Mouse (Mus musculus): ENCODE measurements at regions not wholly inside any gene's neighbourhood (a gene's known extent, or its start where the extent isn't known, plus 50 kb on each side); places are given as distances from the start of the nearest gene placed in this dataset.

DNA sequence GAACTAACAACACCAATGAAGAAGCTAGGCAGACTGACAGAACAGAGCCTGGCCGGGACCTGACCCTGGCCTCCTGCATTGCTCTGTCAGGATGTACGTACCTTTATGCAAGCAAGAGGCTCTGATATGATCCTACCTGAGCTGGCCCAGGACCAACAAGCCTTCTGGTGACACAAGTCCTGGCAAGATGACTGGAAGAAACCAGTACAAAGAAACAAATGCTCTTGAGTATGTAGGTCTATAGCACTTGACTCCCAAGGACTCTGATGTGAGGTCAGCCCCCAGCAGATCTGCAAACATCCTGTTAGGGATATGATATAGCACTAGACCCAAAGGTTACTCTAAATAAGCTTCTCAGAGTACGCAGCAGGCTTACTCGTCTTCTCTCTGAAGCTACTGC lies 144.7 kb upstream of the Dyrk2 start:
- peak; percentile 29 for DNase-seq

- DNase-seq, result no peak
Observed at GRCm38 (mm10) chr10:119013758-119014157, 143.7 kb upstream of the Dyrk2 start.

- DNase-seq, result no peak
Observed at GRCm38 (mm10) chr10:119011511-119011910, 141.5 kb upstream of the Dyrk2 start.

GRCm38 (mm10) chr10:119010884-119011283 lies 140.9 kb upstream of the Dyrk2 start:
- DNase-seq, result peak; percentile 74

- DNase-seq, result no peak
Observed at GRCm38 (mm10) chr10:119006866-119007575, 137.0 kb upstream of the Dyrk2 start.

DNA sequence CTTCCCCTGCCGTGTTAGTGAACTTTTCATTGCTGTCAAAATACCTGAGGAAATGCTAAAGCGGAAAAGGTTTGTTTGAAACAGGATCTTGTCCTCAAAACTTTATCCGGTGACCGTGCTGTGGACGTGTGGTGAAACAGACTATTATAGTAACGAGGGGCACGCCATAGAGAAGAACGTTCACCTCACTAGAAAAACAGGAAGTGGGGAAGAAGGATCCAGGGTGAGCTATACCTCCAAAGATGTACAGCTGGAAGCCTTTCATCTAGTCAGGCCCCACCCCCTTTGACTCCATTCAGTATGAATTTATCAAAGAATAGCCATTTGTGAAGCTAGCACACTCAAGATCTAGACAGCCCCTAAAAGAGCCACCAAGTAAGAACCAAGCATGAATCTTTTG lies 135.5 kb upstream of the Dyrk2 start:
- no peak for DNase-seq

- no peak for DNase-seq
Observed at GRCm38 (mm10) chr10:119004426-119004825, 134.4 kb upstream of the Dyrk2 start.

DNA sequence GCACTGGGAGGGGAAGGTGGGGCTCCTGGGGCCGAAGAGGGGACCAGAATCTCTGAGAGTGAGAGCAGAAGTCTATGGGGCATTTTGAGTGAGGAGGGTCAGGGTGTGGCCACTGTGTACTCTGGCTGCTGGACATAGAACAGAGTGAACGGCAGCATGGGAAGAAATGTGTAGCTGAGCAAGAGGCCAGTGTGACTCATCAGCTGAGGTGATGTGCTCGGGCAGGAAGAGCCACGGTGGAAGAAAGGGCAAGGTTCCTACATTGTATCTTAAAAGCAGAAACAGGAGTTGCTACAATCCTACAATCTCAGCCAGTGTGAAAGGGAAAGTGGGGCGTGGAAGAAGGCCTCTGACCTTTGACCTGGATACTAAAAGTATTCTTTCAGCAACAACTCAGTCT lies 133.8 kb upstream of the Dyrk2 start:
- no peak for DNase-seq

GRCm38 (mm10) chr10:119003042-119003441 lies 133.0 kb upstream of the Dyrk2 start:
- no peak for DNase-seq

DNA sequence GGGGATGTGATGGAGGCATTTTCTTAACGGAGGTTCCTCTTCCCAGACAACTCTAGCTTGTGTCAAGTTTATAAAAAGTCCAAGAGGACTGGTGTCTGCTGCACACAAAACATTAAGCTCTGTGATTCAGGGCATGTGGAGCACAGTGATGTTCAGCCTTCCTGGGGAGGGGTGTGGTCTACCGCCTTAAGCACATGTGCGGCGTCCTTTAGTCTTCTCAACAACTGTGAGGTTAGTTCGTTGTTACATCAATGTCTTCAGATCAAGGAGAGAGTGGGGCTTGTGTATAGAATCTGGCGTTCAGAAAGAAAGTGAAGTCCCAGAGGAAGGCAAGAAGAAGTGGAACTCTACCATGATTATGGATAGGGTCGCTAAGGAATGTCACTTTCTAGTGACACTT lies 131.9 kb upstream of the Dyrk2 start:
- DNase-seq, result no peak

GRCm38 (mm10) chr10:119001000-119001780 lies 131.2 kb upstream of the Dyrk2 start:
- no peak for DNase-seq

- no peak for DNase-seq
Observed at GRCm38 (mm10) chr10:118998966-118999365, 129.0 kb upstream of the Dyrk2 start.

DNA sequence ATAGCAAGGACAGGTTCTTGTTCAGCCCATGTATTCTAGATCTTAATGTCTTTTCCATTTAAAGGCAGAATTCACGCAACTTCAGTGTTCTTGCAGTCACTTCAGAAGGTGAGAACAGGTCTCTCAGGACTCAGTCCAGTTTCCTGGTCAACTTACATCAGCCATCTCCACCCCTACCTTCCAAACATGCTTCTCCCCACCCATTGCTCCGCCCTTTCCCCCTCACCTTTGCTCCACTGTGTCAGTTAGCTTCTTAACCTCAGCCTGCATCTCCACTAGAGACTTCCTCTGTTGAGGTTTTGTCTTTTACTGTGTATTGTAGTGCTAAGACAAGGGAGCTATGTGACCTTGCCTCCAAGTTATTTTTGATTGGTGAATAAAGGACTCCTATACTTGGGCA lies 127.0 kb upstream of the Dyrk2 start:
- no peak for DNase-seq

DNA sequence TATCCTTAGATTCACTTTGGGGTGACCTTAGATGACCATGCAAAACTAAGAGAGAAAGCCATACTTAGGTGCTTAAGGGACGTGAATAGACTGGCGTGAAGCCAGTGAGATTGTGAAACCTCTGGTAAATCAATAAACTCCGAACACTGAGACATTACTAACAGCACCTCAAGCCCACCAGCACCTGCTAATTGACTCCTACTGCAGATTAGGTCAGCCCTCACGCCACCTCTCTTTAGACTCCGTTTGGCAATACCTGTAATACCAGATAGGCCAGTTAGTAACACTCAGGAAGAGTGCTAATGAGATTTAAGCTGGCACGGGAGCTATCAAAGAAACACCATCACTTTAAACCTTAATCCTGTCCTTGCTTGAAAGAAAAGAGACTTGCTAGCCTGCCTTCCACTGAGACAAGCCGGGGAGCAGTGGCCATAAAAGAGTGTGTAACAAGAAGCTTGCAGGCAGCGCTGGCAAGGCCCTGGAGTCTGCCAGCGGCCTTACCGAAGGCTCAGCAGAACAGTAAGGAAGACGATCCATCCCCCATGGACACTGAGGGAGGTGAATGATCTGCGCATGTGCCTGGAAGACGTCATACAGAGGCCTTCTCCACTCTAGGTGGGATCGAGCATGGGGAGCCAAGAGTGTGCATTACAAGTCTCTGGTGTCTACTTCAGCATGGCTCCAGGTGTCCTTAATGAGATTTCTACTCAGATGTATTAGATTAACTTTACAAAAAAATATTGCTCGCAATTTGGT lies 124.0 kb upstream of the Dyrk2 start:
- DNase-seq, result peak; percentile 36

- DNase-seq, result peak; percentile 40
Observed at GRCm38 (mm10) chr10:118991213-118991612, 121.2 kb upstream of the Dyrk2 start.

- DNase-seq, result no peak
Observed at GRCm38 (mm10) chr10:118990500-118990899, 120.5 kb upstream of the Dyrk2 start.

DNA sequence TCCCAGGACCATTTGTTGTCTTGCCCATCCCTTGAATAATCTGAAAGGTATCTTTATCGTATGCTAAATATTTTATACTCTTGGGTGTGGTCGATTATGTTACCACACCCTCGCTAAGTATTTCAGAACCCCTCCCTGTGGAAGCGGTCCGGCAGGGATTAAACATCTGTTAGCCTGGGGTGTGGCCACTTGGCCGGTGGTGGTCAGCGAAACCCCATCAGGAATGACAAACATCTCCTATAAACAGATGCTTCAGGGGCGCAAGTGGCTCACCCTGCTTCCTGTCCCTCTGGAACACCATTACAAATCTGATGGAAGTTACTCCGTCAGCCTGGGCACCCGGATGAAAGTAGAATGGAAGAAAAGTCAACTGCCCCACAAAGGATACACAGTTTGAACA lies 119.8 kb upstream of the Dyrk2 start:
- no peak for DNase-seq

- DNase-seq, result no peak
Observed at GRCm38 (mm10) chr10:118988249-118988648, 118.2 kb upstream of the Dyrk2 start.

DNA sequence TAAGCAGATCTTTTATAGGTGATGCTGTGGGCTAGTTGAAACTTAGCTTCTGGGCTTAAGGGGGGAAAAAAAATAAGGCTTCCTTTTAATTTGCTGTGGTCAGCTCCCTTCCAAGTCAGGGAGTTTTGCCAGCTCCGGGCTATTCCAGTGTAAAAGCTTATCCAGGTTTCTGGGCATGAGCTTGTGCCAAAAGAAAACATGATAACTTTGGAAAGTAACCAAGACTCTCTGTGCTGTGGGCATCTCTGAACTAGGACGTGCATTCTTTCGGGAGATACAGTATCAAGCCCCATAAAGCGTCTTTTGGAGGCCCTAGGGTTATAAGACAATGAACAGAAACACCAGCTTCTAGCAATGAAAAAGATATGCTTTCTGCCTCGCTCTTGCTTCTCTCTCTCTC lies 114.6 kb upstream of the Dyrk2 start:
- DNase-seq, result no peak

GRCm38 (mm10) chr10:118981446-118981845 lies 111.4 kb upstream of the Dyrk2 start:
- no peak for DNase-seq

DNA sequence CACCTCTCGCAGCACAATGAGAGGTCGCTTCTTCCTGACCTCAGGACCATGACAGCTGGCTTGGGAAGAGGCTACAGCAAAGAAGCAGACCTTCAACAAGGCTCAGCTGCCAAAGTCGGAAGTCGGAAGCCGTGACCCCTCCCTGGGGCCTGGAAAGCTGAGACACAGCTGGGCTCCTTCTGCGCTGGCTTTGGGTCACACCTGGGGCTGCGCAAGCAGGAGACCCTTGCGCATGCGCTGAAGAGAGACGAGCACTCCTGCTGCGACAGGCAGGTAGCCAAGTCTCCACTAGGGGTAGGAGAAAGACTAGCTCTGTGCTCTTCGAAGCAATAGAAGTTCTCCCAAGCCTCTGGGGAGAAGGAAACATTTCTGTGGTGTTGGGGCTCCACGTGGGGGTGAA lies 109.3 kb upstream of the Dyrk2 start:
- DNase-seq, result peak; percentile 19

GRCm38 (mm10) chr10:118978181-118978743 lies 108.3 kb upstream of the Dyrk2 start:
- DNase-seq, result no peak

- DNase-seq, result no peak
Observed at GRCm38 (mm10) chr10:118976447-118976846, 106.4 kb upstream of the Dyrk2 start.
